Mouse (Mus musculus) spleen, postnatal 10 days (tissue): ENCODE results near the gene Gm20696.

Source experiments
- DNase-seq, 2 experiments: peaks; one replicate each; pipeline ENCODE4 v3.0.0; 2021 to 2022; ENCODE audit warnings: low spot score in 2 of 2

The Gm20696 gene

DNA sequence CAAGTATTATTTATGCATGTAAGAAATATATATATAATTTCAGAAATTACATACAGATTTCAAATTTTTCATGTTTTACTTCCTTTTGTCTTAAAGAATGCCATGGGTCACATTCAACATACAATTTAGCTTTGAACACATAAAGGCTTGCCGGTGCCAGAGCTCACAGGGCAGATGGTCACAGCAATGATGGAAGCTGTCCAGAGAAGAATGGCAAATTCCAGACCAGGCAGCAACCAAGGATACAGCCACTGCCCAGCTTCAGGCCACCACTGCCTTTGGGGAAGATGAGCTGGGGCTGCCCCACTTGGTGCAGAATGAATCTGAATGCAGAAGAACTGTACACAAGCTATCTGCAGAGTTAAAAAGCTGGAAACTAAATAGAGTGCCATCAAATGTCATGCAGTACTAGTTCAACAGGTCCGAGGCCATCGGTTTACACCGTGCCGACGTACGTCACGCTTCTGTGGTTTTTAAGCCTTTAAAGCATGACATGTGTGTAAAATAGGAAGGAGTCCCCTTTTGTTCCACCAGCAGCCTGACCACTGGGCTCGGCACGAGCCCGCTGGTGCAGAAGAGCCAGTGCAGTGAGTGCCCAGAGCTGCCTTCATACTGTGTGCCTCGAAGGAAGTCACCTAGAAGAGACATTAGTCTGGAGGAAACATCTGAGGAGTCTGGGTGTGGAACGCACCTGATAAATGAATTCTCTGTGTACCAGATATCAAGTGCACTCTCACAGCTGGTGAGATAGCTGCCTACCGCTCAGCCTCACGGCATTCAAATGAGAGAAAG, 383.5 kb downstream of the Gm20696 start:
- peak in 1 of 2 experiments; percentile 43 for DNase-seq

DNA sequence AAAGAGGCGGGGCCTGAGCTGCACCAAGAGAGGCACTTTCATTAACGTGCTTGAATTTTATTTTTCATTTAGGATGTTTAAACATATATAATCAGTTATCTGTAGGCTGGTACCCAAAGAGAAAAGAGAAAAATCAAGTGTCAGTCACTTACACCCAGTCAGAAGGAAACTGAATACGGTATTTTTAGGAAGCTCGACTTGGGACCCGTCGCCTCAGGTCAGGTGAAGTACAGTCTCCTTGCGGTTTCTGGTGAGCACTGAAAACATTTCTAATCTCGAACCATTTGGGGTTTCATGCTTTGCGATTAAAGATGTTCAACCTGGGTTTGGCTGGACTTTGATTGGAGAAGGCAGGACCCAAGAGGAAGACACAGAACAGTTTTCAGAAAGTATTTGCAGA, 385.2 kb downstream of the Gm20696 start:
- no peak for DNase-seq

DNA sequence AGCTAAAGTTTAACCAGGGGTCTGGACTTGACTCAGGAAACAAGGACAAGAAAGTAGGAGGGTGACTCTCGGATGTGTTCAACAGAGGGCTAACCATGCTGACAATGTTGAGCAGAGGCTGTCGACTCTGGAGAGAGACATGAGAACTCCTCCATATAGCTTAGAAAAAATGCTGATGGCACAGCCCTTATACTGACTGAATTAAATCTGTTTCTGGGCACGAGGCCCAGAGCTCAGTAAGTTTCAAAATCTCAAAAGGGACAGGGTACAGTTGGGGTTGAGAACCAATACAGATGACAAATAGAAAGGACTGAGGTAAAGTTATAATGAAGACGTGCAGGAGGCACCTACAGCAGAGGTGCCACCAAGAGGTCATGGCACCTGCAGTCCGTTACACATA, 386.0 kb downstream of the Gm20696 start:
- DNase-seq: no peak

DNA sequence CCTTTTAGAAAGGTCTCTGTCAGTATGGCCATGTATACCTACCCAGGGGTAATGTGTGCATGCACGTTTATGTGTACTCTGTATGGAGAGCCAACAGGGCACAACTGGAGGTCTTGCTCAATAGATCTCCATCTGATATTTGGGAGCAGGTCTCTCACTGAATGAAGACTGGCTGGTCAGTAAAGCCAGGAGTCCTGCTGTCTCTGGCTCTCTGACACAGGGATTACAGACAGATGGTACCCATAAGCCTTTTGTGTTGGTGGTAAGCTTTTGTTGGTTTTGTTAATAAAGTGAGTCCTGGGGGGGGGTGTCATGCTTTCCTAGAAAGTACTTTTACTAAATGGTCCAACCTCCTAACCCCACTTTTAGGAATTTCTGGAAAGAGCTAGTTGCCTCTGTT, 389.3 kb downstream of the Gm20696 start:
- DNase-seq: no peak

DNA sequence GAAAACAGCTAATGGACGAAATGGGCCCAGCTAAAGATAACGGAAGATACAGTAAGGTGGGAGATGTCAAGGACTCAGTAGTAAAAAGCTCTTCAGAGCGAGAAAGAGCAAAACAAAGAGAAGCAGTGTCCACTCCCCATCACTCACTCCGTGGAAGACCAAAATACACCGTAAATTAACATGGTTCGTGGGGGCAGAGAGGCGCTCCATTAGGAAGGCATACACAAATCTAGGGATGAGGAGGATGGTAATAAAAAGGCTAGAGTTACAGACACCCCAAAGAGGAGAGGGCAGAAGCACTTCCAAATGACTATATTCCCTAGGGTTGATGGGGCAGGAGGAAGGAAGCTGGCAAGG, 390.3 kb downstream of the Gm20696 start:
- DNase-seq: no peak

DNA sequence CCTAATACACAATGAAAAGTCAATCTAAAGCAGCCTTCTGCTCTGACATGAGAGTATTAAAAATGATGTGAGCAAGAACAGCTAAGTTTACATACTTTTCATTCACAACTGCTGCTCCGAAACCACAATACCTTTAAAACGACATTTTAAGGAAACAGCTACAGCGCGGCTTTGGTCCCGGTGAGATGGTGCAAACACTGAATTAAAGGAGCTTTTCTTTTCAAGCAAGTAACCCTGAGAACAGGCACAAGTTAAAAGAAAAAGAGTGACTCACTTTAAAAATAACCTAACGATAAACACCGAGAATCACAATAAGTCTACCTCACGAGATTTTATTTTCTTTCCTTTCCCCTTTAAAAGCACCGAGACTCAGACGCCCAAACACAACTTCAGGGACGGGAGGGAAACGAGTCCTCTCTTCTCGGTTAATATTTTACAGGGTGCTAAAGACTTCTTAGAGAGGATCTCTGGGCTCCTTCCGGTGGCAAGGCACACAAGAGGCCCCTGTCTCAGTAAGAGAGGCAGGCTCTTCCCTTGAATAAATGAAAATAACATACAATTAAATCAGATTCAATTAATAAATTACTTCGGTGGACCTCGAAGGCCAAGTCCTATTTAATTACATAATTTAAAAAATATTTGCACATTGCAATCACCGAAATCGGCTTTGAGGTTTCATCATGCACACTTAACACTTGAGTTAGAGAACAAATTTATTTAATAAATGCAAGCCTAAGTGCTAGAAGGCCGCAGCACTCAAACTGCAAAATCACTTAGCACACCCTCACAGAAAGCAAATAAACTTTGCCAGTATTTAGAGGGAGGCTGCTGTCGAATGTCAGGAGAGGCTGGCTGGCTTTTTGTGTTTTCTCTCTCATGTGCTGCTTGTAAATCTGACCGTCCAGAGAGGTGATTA, 391.0 kb downstream of the Gm20696 start:
- no peak for DNase-seq

DNA sequence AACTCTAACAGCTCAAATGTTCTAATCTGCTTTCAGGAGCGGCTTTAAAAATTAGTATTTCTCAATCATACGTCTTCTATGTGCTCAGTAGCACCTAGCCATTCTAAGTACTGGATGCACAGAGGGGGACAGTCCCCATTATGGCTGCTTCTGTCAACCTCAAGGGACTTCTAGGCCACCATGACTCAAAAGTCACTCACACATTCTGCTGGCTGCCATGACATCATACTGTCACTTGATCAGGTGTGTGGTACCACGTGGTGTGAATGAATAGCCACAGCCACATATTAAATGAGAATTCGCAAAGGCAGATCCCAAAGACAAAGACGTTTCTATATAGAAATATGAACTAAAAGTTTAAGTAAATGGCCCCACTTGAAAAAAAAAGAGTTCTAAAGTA, 391.9 kb downstream of the Gm20696 start:
- DNase-seq: no peak

DNA sequence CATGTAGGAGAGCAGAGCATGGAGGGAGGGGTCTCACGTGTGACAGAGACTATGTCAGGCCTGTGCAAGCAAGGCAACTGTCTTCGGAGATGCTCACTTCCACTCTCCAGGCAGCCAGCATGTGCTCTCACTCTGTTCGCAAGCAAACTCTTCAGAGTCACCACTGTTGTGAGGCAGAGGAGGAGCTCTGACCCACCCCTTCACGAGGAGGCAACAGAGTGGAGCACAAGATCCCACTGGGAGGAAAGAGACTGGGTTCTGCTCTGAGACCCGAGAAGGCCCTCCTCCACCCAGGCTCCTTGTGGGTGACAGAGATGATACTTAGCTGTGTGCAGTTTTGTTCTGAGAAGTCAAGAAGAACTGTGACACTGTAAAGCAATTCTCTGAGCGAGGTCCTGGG, 392.4 kb downstream of the Gm20696 start:
- DNase-seq: no peak

DNA sequence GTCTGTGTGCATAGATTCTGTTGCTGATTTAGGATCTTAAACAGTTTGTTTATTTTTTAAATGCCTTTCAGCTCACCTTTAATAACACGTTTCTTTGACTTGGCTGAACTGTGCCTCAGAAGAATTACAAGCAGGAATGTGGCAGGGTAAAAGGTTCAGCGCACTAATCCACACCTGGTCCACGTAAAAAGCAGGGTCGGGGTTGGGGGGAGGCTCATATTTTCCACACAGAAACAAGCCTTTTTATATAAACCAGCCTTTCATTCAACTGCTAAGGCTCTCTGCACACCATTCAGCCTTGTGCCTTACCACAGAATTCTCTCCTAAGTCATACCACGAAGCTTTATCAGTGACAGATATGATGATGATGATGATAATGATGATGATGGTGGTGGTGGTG, 393.4 kb downstream of the Gm20696 start:
- DNase-seq: no peak

DNA sequence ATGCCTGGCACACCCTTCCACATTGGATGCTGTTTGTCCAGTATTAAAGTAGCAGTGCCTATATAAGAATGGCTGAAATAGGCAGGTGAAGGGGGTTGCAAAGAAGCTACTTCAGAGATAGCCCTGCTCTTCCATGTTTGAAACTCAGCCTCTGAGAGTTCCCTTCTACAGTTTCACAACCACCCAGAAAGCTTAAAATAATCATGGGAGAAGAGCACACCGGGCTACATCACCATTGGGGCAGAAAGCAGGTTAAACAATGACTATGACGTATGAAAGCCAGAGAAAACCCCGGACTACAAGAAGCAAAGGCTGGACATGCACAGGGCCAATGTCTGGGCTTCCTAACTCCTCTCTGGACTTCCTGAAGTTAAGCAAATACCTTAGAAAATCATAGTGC, 394.4 kb downstream of the Gm20696 start:
- no peak for DNase-seq

DNA sequence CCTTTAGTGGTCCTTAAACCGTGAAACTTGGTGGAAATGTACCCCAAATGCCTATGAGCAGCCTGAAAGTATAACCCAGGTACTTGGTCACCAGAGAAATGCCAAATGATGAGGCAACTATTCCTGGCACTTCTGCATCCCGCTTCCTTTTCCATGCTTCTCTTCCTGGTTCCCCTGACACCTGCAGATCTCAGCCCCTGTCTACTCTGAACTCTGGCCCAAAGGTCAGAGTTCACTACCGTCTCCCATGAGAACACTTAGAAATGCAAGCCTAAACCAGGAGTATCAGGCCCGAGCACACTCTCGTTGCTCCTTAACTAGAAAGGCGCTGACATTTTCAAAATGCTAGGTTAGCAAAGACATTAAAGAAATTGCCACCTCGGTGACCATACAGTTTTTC, 394.9 kb downstream of the Gm20696 start:
- DNase-seq: no peak

DNA sequence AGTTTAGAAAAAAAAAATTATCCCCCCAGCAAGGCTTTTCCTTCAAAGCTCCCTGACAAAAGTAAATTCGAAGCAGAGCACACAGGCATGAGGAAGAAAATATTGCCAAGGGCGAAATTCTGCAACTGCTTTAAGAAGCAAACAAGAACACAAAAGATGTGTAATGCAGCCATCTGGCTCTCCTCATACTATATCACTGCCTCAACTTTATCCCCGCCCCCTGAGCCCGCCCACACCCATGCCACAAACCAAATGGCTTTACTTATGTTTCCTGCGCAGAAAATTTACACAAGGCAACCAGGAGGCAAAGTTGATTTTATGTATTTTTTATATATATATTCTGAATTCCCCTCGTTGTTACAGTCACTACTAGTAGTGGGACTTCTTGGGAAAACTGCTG, 396.7 kb downstream of the Gm20696 start:
- peak in 1 of 2 experiments; percentile 47 for DNase-seq

DNA sequence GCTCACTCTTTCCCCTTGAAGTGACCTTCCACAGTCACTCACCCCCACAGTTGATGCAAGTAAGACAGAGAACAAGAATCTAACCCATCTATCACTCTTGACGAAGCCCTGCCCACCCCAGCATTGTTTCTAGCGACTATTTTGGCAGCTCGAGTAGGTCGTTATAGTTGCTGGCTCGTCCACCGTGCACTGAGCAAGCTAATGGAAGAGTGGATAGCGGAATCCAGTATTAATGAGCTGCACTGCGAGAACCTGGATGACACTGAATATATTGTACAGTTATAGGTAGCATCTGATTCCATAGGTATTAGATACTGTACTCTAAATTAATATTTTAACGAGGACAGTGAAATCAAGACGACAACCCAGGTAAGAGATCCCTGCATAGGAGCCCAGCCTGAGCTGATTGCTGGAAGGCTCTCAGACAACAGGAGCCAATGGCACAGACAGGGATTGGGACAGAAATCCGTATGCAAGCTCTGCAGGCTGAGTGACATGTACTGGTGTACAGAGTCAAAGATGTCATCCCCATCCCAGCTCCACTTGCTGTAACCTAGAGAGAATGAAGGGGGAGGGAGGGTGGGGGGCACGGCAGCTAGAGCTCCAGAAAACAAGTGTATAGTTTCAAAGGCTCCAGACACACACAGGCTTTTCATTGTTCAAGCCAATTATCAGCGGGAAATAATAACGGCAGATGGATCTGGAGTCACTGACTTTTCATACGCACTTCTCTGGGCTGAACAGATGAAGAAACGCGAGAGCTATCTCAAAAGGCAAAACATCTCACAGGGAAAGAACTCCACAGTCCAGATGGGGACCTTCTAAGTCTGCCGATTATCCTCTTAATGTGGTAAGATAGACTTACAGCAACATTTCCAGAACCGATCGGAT, 398.2 kb downstream of the Gm20696 start:
- DNase-seq: no peak

DNA sequence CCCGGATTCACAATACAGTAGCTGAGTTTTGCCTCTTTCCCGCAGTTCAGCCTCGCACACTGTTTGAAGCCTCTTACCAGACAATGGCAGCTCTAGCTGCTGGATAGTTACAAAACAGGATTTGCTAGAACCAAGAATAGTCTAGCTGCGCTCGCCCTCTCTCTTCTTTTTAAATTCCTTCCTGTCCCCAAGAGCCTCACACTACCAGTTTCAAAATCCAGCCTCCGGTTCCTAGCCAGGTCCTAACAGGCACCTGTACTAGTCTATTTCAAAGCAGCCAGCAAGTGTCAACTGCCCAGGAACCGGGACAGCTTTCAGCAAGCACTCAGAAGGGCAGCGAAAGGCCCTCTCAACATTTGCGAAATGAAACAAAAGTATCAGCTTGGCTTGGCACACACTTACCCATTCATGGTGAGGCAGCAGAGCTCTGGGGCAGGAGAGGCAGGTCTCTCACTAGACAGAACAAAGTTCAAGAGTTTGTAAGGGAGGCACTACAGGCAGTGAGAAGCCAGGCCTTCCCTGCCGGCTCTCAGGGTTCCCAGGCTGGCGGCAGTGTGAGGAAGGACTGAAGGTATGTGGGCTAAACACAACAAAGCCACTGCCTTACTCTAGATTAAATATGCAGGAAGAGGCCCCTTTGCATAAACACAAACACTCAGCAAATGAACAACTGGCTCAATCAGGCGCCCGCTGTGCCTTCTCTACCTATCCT, 400.5 kb downstream of the Gm20696 start:
- peak; percentile 45 to 50 for DNase-seq

DNA sequence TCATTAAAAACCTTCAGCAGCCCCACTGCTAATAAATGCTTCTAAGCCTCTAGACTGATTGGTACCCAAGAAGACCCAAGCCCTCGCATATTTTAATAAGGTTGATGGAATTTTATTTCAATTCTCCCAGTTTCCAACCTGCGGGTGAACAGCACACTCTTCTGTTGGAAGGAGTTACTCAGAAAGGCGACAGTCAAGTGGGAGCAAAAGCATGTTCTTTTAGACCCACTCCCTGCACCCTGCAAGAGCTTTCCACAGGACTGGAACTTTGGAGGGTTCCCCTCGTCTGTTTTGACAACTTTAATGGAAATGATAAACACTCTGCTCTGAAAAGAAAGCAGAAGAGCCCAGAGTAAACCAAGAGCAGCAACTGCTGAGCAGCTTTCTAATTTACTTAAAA, 401.4 kb downstream of the Gm20696 start:
- no peak for DNase-seq

DNA sequence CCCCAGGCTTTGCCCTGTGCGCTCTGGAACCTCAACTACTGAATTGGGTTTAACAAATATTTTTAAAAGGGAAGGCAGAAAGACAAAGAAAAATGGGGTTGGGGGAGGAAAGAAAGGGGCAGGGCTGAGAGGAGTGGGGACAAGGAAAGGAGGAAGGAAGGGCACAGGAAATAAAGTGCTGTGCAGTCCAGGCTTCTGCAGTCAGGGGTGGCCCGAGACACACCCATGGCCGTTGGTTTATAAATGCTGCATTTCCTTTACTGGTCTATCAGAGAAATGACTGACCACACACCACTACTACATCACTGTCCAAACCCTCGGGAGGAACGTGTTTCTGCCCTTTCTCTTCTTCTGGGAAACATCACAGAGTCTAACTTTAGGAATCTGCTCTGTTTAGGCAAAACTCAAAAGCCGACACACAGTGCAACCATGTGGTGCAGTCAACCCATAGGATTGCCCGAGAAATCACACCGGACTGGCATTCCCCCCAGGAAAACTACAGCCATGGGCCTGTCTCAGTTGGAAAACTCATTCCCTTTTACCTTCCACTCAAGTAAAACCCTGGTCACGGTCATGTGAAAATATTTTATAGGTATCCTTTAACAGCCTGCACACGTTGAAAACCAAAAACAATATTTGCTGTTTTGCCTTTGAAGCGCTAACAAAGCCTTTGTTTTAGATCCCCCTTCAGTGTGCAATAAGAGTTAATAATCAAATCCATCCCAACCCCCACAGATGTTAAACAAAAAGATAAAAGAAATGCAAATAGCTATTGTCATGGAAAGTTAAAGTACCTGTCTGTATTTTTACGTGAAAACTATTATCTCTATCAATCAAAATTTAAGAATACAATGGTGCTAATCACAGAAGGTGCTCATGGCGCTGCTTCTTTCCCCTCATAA, 402.2 kb downstream of the Gm20696 start:
- DNase-seq: no peak

DNA sequence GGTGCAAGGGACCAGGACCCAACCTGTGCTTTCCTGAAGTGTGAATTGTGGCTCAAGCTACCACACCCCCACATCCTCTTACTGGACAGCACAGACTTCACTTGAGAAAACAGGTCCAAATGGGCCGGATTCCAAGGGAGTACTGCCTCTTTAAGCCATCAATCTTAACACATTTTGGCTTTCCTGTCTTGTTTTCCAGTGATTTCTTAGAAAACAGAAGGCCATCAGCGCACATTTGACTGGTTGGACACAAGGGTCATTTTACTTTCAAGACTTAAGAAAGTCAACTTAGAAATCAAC, 402.8 kb downstream of the Gm20696 start:
- DNase-seq: no peak

DNA sequence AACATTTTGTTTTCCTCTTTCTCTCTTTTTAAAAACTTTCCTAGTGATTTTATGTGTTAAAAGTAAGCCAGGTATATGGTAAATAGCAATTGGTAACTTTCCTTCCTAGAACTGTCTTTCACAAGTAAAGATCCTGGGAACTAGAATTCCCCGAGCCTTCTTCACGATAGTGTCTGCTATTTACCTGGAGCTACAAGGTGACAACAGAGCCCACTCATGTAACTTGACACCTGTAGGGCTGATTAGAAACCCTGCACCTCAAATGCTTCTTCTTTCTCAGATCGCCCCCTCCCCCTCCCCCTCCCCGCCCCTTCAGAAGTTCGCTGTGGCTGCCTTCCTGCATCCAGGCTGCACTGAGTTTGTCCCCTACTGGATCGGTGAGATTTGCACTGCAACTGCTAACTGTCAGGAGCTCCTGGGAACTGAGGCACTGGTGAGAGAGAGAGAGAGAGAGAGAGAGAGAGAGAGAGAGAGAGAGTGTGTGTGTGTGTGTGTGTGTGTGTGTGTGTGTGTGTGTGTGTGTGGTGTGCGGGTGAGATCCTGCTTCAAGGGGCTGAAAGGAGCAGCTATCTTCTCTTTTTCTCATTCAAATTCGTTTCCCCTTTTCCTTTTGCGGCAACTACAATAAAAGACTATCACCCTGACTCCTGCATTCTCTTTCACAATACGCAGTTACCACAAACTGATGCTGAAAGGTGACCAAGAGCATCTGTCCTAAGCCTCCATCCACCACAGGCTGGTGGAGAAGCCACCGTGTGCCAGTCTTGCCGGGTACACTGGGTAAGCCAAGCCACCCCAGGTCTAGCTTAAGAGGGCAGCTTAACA, 403.3 kb downstream of the Gm20696 start:
- peak in 1 of 2 experiments; percentile 25 for DNase-seq

DNA sequence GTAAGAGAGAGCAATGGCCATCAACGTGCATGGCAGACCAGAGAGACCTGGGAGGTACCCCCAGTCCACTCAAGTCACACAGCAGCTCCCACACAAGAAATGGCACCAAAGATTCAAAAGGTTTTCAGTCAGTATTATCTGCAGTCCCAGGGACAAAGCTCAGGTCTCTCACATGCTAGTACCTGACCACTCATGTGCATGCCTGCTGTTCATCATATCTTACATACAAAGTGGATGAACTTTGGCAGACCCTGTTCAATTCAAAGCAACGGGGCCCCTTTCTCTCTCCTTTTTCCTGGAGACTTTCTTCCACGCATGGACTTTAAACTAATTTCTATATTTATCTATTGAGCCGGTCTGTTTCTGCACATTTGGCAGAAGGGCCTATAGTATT, 404.9 kb downstream of the Gm20696 start:
- no peak for DNase-seq
